Mouse (Mus musculus): Measurements from ENCODE around the gene Crim1. TPM values are rescaled to one million over a fixed set of nuclear protein-coding genes. Genes with fewer than 3 reads are reported as not detected.

Gene Crim1
- polyA plus RNA-seq, 1 experiment, result 54.2 TPM

- H3K27ac ChIP-seq (ENCODE audit: insufficient read depth, low read depth, low read length), result no peak overlapping the region
- H3K36me3 ChIP-seq (ENCODE audit: control insufficient read depth, insufficient read depth, low read length), result peaks cover 3% of the 10 kb centered on the region; the same call in 1 of the 2 replicates
- no peaks in the 10 kb centered on the region for H3K4me1 ChIP-seq (ENCODE audit: control insufficient read depth, insufficient read depth, low read length)
- no peaks in the 10 kb centered on the region for H3K27me3 ChIP-seq (replicated peaks; ENCODE audit: control insufficient read depth, insufficient read depth, low read length)
- 92% methylated on average over 8 of the region's 8 CpGs for WGBS
- H3K4me3 ChIP-seq (ENCODE audit: insufficient read depth, low read depth, low read length), result no peak overlapping the region
- TF ChIP-seq CTCF (conservative IDR thresholded peaks at IDR 0.05; ENCODE audit: insufficient read depth, insufficient read length, low read depth, low read length) (no peak), POLR2A (IDR thresholded peaks at IDR 0.05; ENCODE audit: low read depth, low read length) (no peak)
- DNase-seq, result no peak
Measured at GRCm38 (mm10) chr17:78355611-78356010, 155.6 kb downstream of the Crim1 start.

- DNase-seq, result no peak
- 89% methylated on average over 4 of the region's 4 CpGs for WGBS
- Histone ChIP-seq H3K4me3 (ENCODE audit: insufficient read depth, low read depth, low read length) (no peak overlapping the region), H3K27me3 (replicated peaks; ENCODE audit: control insufficient read depth, insufficient read depth, low read length) (no peaks in the 10 kb centered on the region), H3K4me1 (ENCODE audit: control insufficient read depth, insufficient read depth, low read length) (peaks cover 3% of the 10 kb centered on the region; the same call in 1 of the 2 replicates), H3K27ac (ENCODE audit: insufficient read depth, low read depth, low read length) (no peak overlapping the region), H3K36me3 (ENCODE audit: control insufficient read depth, insufficient read depth, low read length) (0 out of 2 replicates have a peak, but pooled peaks cover 1% of the 10 kb centered on the region)
- TF ChIP-seq CTCF (conservative IDR thresholded peaks at IDR 0.05; ENCODE audit: insufficient read depth, insufficient read length, low read depth, low read length) (no peak), POLR2A (IDR thresholded peaks at IDR 0.05; ENCODE audit: low read depth, low read length) (no peak)
Measured at GRCm38 (mm10) chr17:78357753-78358152, 157.7 kb downstream of the Crim1 start.

- H3K36me3 ChIP-seq (ENCODE audit: control insufficient read depth, insufficient read depth, low read length), result 0 out of 2 replicates have a peak, but pooled peaks cover 1% of the 10 kb centered on the region
- TF ChIP-seq CTCF (conservative IDR thresholded peaks at IDR 0.05; ENCODE audit: insufficient read depth, insufficient read length, low read depth, low read length) (no peak), POLR2A (IDR thresholded peaks at IDR 0.05; ENCODE audit: low read depth, low read length) (no peak)
- no peak for DNase-seq
- peaks cover 3% of the 10 kb centered on the region; the same call in 1 of the 2 replicates for H3K4me1 ChIP-seq (ENCODE audit: control insufficient read depth, insufficient read depth, low read length)
- H3K27ac ChIP-seq (ENCODE audit: insufficient read depth, low read depth, low read length), result no peak overlapping the region
- no peaks in the 10 kb centered on the region for H3K27me3 ChIP-seq (replicated peaks; ENCODE audit: control insufficient read depth, insufficient read depth, low read length)
- H3K4me3 ChIP-seq (ENCODE audit: insufficient read depth, low read depth, low read length), result no peak overlapping the region
- WGBS, result 80% methylated on average over 7 of the region's 7 CpGs
Measured at GRCm38 (mm10) chr17:78358251-78358726, 158.2 kb downstream of the Crim1 start.

DNA sequence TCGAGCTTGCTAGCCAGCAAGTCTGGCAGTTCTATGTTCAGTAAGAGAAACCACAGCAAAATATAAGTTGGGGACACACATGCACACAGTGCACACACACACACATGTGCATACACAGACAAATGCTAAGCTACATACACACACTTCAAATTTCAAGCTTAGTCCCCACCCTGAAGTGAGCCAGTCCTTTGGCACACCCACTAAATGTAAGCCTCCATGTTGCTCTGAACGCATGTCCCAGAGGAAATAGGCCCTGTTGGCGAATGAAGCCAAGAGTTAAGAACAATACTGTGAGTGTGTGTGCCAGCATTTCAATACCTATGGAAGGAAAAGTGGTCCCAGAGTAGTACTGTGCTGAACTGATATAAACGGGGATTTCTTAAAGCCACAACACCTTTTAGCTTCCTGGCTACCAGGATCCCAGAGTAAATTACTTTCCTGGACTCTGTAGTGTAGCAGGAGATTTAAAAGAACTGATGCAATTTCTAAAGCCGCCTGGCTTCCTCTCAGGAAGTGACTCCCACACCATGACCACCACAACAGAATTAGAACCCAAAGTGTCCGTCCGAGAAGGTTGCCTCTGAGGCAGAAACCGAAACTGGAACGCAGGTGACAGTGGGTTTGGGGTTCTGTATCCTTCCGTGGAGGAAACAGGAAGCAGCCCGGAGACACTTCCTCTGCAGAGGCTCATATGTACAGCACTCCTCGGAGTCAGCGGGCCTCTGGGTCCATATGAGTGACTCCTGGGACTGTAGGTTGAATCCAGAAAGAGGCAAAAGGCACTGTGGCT lies 162.1 kb downstream of the Crim1 start:
- no peaks in the 10 kb centered on the region for H3K27me3 ChIP-seq (replicated peaks; ENCODE audit: control insufficient read depth, insufficient read depth, low read length)
- H3K36me3 ChIP-seq (ENCODE audit: control insufficient read depth, insufficient read depth, low read length), result no peaks in the 10 kb centered on the region
- H3K27ac ChIP-seq (ENCODE audit: insufficient read depth, low read depth, low read length), result peak overlapping the region; percentile 83
- DNase-seq, result peak; percentile 77
- H3K4me1 ChIP-seq (ENCODE audit: control insufficient read depth, insufficient read depth, low read length), result peaks cover 3% of the 10 kb centered on the region; the same call in 1 of the 2 replicates
- 61% methylated on average over 13 of the region's 13 CpGs for WGBS
- H3K4me3 ChIP-seq (ENCODE audit: insufficient read depth, low read depth, low read length), result no peak overlapping the region
- TF ChIP-seq CTCF (conservative IDR thresholded peaks at IDR 0.05; ENCODE audit: insufficient read depth, insufficient read length, low read depth, low read length) (no peak), POLR2A (IDR thresholded peaks at IDR 0.05; ENCODE audit: low read depth, low read length) (no peak)

DNA sequence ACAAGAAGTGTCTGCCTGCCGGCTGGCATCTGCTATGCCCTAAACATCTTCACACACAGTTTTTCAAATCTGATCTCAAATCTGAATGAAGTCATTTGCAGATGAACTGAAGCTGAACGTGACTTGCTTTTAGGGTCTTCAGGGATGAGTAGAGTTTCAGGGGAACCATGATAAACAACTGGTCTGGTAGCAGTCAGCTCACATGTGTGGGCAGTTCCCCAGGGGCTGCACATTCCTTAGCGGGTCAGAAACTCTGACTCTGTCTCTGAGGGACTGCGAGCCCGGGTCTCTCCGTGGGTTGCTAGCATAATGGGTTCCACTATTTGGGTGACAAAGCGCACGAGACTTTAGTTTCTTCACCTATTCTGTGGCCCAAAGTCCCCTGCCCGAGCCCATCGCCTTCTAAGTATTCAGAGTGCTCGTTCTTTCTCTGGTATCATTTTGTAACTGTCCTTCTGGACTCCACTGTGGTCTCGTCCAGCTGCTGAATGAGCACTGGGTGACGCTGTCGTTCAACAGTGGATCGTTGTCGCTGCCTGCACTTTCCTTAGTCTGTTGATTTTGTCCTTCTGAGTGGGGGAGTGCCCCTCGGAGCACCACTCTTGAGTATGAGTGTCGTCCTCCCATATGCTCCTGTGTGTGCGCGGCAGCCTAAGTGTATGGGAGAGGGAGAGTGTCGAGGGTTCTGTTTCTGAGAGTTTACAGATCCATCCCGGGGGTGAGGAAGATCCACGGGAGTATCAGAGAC lies 164.7 kb downstream of the Crim1 start:
- Histone ChIP-seq H3K4me3 (ENCODE audit: insufficient read depth, low read depth, low read length) (no peak overlapping the region), H3K4me1 (ENCODE audit: control insufficient read depth, insufficient read depth, low read length) (peaks cover 3% of the 10 kb centered on the region; the same call in 1 of the 2 replicates), H3K36me3 (ENCODE audit: control insufficient read depth, insufficient read depth, low read length) (no peaks in the 10 kb centered on the region), H3K27ac (ENCODE audit: insufficient read depth, low read depth, low read length) (no peak overlapping the region), H3K27me3 (replicated peaks; ENCODE audit: control insufficient read depth, insufficient read depth, low read length) (no peaks in the 10 kb centered on the region)
- TF ChIP-seq POLR2A (IDR thresholded peaks at IDR 0.05; ENCODE audit: low read depth, low read length) (no peak), CTCF (conservative IDR thresholded peaks at IDR 0.05; ENCODE audit: insufficient read depth, insufficient read length, low read depth, low read length) (peak; percentile 42; the same call in 1 of the 2 replicates)
- DNase-seq, result no peak
- WGBS, result 64% methylated on average over 23 of the region's 23 CpGs

DNA sequence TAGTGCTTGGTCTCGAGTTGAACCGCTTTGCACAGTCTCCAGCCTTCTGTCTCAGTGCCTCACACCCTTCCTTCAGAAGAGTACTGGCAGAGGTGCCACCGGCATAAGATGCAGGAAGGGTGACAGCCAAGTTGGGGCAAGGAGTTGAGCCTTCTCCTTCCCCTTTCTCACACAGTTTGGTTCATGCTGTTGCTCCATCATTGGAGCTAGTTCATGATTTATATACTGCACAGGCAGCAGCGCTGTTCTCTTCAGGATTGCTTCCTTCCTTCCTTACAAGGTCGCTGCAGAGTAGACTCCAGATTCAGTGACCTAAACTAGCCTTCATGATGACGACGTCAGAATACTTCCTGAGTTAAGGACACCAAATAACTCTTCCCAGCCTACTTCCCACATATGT lies 166.0 kb downstream of the Crim1 start:
- 72% methylated on average over 7 of the region's 7 CpGs for WGBS

More for the DNA sequence above, 166.0 kb downstream of the Crim1 start:
- no peaks in the 10 kb centered on the region for H3K36me3 ChIP-seq (ENCODE audit: control insufficient read depth, insufficient read depth, low read length)
- DNase-seq, result no peak
- peaks cover 3% of the 10 kb centered on the region; the same call in 1 of the 2 replicates for H3K4me1 ChIP-seq (ENCODE audit: control insufficient read depth, insufficient read depth, low read length)
- no peak overlapping the region for H3K27ac ChIP-seq (ENCODE audit: insufficient read depth, low read depth, low read length)
- no peak for TF ChIP-seq POLR2A (IDR thresholded peaks at IDR 0.05; ENCODE audit: low read depth, low read length)
- TF ChIP-seq CTCF (conservative IDR thresholded peaks at IDR 0.05; ENCODE audit: insufficient read depth, insufficient read length, low read depth, low read length), result no peak
- H3K27me3 ChIP-seq (replicated peaks; ENCODE audit: control insufficient read depth, insufficient read depth, low read length), result no peaks in the 10 kb centered on the region
- H3K4me3 ChIP-seq (ENCODE audit: insufficient read depth, low read depth, low read length), result no peak overlapping the region
